Mouse (Mus musculus) adrenal gland (tissue): Measurements from ENCODE around the gene Nbea.

Source experiments
- intact Hi-C: fragments of 180-260 bp; cut with DNase I; formaldehyde crosslinking; loops from one replicate; pipeline ENCODE4 v1.15.1; 2025
- long read RNA-seq, 2 experiments: library from polyadenylated mRNA; unstranded; transcript quantifications; one replicate each; pipeline ENCODE4 v2.0.0; 2020; ENCODE audit warnings: borderline replicate concordance in 1 of 2; ENCODE audit not compliant: insufficient replicate concordance in 1 of 2

The Nbea gene
- long read RNA-seq, experiment 1, partial matches to known transcripts = 0 of 3 reads
- long read RNA-seq, experiment 1, other reads (novel, unspliced or antisense) = 3 of 3 reads
- long read RNA-seq, experiment 2, partial matches to known transcripts = 2 of 5 reads
- long read RNA-seq, experiment 2, other reads (novel, unspliced or antisense) = 3 of 5 reads

DNA sequence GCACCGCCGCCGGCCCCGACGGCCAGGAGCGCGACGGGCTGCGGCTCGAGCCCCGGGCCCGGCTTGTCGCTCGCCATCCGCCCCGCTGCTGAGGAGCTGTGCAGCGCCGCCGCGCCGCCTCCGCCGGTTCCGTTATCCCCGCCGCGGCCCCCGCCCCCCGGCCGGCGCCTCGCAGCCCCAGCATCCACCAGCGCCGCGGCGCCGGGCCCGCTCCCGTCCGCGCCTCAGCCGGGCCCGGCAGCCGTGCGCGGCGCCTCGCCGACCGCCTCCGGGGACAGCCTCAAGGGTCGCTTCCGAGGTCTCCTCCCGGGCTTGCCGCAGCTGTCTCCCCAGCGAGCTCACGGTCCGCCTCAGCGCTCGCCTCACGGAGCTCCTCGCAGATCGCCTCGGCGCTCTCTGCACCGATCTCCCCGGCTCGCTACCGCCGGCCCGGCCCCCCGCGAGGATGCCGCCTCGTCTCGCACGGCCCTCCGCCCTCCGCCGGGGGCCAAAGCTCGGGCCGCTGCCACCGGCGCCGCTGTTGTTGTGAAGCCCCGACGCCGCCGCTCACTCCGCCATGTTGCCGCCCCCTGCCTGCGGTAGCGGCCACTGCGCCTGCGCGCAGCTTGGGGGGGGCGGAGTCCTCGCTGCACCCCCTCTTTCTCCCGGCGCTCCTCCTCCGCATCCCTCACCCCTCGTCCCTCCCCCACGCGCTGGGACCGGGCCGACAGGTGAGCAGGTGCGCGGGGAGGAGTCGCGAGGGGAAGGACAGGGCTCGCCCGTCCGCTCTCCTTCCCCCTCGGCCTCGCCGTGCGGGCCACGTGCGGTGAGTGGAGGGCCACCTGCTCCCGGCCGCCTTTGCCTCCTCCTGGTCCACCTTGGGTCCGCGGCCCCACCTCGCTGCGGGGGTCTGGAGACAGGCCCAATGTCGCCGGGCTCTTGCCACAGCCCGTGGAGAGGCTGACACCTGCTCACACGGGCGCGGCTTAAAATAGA is at the start of gene Nbea:
Gene Nbea (minus strand): TSS at position 543 of the 975 bp plus-strand sequence.
- intact Hi-C loops = loop anchor here (10.0 kb wide), 1 partner anchor 179 kb away; no protein-coding TSS in a partner anchor

DNA sequence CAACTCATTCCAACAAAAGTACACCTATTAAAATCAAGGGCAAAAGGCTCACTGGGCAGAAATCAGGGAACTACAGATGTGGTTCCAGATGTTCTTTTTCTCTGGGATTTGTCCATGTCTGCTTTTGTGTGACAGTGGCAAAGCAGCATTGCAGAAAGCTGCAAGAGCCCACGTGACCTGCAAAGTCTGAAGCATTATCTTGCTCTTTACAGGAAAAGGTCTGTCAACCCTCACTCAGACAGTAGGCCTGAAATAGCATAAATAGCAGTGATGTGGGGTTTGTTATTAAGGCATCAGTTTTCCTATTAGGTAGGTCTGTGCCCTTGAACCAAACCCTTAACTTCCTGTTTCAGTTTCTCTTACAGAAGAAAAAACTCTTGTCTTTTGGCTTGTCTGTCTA is 45.8 kb upstream of the Nbea start:
- intact Hi-C loops = no loop called here

DNA sequence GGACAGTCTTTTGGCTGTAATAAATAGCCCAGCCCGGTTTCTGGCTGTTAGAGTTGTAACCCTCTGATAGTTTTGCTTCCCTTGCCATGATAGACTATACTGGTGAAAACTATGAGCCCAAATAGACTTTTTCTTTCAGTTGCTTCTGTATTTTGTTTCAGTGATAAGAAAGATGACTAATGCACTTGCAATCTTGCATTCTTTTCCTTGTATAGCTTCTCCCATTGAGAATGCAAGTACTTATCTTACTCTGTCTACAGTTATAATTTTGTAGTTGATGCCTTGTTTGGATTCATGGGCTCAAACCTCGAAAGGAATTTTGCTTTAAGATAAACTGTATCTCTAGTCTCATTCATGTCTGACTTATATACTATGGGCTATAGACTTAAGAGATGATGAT is 32.5 kb upstream of the Nbea start:
- intact Hi-C loops = no loop called here

DNA sequence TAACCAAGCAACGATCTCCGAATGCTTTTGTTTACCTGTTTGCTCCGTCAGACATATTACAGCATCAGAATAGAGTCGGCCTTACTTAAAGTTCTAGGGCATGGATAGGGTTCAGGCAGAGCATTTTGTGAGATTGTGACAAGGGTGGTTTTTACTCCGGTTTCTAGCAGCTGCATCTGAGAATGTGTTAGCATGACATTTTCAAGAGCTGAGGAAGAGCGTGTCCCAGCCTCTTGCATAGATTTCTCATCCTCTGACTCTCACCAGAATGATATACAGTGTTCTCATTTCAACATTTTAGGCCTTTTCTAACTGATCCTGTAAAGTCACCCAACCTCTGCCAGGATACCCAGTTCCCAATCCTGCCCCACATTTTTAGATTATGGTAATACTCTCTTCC is 20.5 kb upstream of the Nbea start:
- intact Hi-C loops = no loop called here

DNA sequence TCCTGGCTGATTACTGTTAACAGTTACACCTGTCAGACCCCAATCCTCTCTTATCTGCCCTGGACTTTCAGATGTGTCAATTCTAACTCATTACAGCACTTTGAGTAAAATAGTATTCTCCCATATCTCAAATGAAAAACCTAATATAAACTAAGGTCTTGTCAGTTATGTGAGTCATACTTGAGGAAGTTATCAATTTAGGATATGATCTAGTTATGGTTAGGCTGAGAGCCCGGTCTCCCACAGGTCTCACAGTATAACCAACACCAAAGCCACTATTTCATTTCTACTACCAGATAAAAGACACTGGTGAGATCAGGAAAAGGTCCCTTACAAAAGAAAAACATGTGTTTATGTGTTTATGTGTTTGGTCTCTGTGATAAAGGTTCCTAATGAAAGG is 4.7 kb upstream of the Nbea start:
- intact Hi-C loops = loop anchor here (10.0 kb wide), 1 partner anchor 183 kb away; no protein-coding TSS in a partner anchor

DNA sequence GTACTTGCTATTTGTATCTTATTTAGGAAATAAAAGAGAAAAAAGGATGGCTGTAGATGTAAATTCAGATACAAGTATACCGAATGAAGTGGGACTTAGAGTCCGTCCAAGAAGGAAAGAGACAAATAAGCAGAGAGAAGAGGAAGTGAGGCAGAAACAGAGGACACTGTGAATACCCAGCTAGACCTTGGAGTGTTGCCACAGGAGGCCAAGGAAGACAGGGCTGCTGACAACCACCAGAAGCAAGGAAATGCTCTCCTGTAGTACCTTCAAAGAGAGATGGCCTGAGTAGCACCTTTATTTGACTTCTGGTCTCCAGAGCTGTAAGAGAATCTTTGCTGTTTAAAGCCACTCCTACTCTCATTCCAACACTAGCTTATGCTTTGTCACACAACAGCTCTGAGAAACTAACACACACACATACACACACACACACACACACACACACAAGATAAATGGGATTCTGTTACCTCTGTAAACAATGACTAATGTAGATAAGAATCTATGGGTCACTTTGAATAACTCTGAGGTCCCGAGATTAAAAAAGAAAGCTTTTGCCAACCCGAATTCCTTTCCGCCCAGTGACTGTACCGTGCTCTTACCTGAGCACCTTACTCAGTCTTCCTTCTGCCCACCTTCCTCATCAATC is 3.8 kb upstream of the Nbea start:
- intact Hi-C loops = loop anchor here (10.0 kb wide), 1 partner anchor 182 kb away; no protein-coding TSS in a partner anchor

DNA sequence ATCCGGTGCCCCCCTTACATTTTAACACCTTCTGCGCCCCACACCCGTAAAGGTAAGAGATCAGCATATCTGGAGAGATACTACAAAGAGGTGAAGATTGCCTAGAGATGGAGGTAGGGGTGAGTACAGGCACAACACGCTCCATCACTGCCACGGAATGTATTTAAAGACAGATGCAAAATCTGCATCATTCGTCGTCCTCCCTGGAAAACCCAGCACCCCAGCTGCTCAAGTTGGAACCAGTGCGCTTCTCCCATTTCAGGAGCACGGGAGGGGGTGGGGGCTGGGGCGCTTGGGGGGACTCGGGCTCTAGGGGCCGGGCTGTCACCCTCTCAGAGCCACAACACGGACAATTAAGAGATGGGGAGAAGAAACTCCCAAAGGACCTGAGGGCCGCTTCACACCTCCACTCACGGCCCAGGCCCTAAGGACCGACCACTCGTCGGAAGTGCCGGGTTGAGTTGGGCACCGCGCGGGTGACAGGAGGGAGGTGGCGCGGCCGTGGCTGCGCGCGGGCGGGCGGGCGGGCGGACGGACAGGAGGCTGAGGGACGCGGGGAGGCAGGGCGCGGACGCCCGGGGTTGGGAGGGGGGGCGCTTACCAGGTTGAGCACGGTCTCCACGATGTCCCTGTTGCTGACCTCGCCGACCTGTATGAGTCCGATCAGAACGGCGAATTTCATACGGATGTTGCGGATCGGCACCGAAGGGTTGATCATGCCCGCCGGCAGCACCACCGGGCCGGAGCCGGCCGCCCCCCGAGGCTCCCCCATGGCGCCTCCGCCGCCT is 936 bp downstream of the Nbea start:
- intact Hi-C loops = loop anchor here (10.0 kb wide), 1 partner anchor 178 kb away; no protein-coding TSS in a partner anchor

DNA sequence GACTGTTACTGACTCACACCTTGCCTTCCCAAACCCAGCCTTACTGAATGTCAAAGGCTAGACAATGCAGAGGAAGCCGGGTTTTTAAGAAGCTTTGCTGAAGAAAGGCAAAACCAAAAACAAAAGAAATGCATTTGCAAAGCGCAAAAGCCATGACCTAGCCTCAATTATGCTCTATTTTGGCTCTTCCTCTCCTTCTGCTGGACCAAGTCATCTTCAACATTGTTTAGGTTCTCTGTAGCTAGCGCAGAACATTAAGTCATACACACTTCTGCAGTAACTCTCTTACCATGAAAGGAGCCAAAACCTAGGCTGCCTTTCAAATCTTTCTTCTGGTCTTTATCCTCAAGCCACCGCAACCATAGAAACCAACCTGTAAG is 1.5 kb downstream of the Nbea start:
- intact Hi-C loops = loop anchor here (10.0 kb wide), 1 partner anchor 177 kb away; no protein-coding TSS in a partner anchor

DNA sequence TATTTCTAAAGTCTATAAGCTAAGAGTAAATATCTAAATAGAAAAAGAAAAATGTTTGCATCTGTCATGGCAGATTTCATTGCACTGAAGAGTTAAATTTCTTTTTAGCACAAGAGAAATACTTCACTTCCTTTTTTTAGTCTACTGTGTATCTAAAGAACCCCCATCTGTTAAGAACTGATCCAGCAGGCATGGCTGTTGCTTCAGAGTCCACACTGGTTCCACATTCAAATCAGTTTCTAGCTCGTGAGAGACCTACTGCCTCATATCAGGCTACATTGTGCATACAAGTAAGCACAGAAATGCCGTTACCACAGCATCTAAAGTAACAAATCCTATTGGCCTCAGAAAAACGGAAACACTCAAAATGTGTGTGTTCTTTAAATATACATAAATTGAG is 2.5 kb downstream of the Nbea start:
- intact Hi-C loops = loop anchor here (10.0 kb wide), 1 partner anchor 176 kb away; no protein-coding TSS in a partner anchor

DNA sequence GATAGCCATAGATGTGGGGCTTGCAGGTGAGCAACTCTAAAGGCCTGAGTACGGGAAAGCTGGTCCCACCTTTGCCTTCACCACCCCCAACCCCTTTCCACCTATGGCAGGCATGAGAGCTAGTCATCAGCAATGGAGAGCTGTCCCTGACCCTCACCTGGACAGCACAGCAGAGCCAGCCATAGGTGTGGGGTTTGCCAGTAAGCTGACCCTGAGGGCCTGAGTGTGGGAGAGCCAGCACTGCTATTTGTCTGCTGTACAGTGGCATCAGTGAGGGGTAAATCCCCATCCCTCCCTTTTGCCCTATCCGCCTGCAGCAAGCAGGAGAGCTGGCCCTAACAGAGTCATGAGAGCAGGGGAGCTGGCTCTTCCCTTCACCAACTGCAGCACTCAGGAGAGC is 25.6 kb downstream of the Nbea start:
- intact Hi-C loops = no loop called here

DNA sequence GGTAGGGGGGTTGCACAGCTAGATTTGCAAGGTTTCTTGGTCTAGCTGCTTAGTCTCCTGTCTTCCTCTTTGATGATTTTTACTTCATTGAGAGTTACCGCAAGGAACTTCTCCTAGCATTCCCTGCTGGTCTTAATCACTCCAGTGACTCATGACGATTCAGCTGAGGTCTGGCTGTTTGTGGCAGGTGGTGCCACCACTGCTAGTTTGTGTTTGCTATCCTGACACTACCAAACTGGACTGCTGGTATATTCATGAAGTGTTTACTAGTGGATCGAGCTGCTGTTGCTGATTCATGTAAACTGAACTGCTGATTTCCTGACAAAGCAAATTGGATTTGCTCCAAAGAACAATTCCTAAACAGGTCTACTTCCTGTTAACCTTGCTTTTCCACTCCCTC is 56.8 kb downstream of the Nbea start:
- intact Hi-C loops = no loop called here

DNA sequence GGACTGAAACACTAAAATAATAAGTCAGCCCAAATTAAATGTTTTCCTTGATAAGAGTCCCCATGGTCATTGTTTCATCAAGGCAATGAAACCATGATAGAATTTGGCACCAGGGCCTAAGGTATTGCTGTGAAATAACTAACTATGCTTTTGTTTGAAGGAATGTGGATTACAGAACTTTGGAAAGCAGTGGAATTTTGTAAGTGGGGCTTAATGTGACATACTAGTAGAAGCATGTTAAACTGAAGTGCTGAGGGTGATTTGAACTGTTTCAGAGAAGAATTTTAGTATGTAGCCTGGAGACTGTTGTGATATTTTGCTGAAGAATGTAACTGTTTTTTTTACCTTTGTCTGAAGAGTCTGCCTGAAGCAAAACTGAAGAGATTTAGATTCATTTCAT is 66.9 kb downstream of the Nbea start:
- intact Hi-C loops = no loop called here

DNA sequence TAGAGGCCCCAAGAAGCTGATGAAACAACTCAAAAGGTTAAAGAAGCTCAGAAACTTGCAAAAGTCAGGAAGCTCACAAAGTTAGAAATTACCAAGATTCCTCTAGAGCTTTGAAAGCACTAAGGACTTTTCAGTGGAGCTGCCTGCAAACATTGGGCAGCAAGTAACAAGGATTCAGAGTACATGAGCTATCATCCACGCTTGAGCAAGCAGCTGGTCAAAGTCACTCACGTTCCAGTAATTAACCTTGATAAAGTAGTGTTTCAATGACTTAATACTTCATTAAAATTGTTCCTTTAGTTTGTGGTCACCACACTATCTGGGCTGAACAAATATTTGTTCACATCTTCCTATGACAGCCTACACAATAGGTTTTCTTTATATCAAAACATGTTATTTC is 75.4 kb downstream of the Nbea start:
- intact Hi-C loops = no loop called here

DNA sequence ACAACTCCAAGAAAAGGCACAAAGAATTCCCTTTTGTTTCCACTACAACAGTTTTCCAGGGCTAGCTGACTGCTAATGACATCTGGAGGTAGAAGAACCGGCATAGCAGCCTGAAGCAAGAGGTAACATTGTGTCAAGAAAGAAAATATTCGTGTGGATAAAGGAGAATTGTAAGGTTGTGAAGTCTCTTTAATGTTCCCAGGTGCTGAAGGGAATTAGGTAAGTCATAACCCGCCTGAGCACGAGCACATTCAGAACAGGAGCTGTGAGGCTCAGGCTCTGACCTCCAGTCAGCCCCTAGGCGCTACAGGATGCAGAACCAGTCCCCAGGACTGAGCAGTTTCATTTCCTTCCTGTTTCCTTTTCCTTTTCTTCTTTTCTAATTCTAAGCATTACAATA is 86.4 kb downstream of the Nbea start:
- intact Hi-C loops = no loop called here

DNA sequence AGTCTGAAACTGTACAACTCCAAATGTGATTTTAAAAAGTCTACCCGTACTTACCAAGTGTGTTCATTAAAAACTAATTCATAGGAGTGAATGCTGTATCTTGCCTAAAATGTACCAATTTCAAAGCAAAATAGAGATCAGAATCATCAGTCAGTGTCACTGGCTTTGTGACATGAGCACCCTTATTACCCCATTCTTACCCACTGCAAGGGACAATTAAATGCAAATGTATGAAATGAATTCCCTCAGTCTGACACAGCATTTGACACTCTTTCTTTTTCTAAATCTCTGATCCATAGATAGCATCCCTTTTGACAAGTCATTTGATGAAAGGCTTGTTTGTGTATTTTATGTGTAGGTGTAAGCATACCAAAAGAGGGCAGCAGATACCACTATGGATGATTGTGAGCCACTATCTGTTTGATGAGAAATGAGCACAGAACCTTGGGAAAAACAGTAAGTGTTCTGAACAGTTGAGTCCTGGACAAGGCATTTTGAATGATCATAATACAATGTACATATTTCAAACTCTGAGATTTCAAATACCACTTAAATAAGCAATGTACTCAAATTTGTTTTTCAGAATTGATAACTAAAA is 104.4 kb downstream of the Nbea start:
- intact Hi-C loops = loop anchor here (5.0 kb wide), 1 partner anchor 387 kb away; no protein-coding TSS in a partner anchor

DNA sequence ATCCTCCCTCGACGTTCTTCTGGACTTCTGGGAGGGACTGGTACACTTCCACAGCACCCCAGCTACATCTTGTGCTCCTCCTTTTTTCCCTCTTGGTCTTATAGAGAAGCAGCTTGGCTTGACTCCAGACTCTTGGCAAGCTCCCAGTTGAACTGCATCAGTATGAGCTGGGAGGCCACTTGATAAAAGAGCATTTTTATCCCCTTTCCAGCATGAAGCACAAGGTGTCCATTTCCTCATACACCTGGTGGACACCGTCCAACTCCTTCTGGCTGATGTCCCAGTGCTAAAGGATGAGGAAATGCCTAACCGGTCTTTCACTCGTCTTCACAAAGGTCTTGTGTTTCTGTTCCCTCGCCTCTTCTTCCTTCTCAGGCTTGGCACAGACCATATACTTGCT is 115.7 kb downstream of the Nbea start:
- intact Hi-C loops = no loop called here

DNA sequence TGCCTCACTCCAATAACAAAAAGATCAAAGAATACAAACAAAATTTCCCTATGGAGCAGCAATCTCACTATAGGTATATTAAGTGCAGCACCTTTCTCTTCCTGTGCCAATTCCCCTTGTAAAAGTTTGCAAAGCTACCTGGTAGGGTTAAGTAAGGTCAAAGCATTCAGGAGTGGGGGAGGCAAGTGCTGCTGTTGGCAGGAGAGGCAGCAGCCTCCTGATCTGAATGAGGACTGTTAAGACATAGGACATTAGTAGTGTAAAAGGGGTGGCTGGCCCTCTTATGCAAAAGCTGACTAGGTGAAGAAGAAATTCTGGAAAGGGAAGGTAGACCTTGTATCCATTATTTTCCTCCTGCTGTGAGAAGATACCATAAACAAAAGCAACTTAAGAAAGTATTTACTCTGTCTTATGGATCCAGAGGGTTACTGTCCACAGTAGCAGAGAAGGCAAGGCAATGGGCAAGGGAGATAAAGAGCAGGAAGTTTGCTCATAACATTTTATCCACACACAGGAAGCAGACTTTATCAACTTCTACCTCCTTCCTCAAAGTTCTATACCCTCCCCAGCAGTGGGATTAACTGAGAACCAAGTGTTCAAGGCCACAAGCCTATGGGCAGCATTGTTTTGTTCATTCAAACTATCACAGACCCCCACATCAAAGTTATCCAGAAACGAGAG is 117.0 kb downstream of the Nbea start:
- intact Hi-C loops = no loop called here

DNA sequence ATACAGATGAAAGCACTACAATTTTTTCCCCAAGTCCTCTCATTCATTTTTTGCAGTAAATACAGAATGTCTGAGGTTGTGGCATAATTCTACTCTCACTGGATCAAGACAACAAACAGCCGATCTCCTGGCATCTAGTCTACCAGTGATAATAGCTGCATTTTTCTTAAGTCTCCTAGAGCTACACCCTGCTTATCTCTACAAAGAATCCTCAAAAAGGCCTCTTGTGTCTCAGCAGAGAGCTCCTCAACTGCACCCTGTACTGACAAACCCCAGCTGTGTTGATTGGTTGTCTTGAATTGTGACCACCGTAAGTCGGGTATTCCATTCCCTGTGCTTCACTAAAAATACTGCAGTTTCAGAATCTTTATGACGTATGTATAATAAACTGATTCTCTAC is 118.3 kb downstream of the Nbea start:
- intact Hi-C loops = no loop called here

DNA sequence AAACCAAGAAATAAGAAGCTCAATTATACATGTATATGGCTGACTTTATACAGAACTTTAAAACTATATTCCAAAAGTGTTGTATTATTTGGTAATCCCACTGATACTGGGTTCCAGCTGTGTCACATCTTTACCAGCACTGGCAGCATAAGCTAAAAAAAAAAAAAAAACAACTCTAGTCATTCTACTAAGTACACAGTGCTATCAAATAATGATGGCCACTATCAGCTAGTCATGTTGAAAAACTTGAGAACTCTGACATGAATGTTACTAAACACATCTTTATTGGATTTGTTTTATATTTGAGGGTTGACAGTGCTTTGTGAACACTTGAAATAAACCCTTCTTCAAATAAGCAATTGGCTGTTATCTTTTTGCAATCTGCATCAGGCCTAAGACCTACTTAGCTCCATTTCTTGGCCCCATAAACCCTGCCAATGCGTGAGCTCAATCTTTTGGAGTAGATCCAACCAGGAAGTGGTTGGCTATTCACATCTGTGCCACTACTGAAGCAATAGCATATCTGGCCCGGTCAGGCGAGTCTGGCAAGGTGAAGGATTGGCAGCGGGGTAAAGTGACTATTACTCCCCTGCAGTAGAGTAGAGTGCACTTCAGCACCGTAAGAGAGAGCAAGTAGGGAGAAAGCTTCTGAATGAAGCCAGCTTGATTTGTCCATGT is 137.7 kb downstream of the Nbea start:
- intact Hi-C loops = no loop called here
